Mouse (Mus musculus) 416B (cell line): ENCODE measurements around the gene Calml4.
A peak's percentile ranks its signal among the peaks of the same experiment; 100 is the strongest.

Source experiments
- DNase-seq: peaks from one replicate; pipeline ENCODE4 v3.0.0; 2011; ENCODE audit warnings: low read depth

Calml4 gene

DNA sequence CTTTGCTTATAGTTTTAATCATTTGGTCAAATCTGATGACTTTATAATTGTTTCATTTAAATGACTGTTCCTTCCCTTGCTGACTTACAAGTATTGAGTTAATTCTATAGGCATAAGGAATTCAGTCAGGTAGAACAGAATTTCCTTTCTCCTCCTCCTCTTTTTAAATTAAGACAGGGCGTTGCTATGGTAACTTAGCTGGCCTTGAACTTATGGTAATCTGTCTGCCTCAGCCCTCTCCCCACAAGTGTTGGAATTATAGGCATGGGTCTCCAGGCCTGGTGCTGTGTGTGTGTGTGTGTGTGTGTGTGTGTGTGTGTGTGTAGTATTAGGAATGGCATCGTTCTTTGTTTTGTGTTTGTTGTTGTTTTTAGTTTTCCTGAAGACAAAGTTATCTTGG lies 43.9 kb downstream of the Calml4 start:
- DNase-seq: no peak

DNA sequence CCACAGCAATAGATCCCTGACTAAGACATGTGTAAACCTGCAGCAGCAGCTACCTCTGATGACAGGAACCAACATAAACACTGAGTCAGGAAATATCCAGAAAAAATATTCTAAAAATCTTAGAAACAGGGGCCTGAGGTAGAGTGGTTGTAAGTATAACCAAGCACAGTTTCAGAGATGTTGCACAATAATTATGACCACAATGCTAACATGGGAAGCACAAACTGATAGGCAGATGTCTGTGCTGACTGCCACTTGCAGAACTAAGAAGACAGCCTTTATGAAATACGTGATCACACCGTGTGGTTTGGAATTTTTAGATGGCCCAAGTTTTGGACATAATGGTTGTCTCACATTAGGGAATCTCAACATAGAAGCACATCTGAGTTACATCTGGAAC lies 46.0 kb downstream of the Calml4 start:
- DNase-seq: peak; percentile 83

DNA sequence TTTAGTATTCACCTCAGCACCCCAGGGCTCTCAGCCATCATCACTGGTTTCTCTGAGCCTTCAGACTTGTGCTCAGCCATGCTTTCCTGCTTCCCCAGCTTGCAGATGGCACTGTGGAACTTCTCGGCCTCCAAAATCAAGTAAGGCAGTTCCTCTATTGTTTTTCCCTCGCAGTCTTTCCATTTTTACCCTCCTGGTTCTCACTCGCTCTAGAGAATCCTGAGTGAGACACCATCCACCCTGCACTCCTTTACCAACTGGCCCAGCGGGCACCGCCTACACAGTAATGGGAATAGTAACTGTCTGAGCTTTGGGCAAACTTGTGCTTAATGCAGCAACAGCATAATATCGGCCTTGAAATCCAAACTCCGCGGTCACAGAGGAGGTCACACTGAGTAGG lies 47.2 kb downstream of the Calml4 start:
- no peak for DNase-seq

DNA sequence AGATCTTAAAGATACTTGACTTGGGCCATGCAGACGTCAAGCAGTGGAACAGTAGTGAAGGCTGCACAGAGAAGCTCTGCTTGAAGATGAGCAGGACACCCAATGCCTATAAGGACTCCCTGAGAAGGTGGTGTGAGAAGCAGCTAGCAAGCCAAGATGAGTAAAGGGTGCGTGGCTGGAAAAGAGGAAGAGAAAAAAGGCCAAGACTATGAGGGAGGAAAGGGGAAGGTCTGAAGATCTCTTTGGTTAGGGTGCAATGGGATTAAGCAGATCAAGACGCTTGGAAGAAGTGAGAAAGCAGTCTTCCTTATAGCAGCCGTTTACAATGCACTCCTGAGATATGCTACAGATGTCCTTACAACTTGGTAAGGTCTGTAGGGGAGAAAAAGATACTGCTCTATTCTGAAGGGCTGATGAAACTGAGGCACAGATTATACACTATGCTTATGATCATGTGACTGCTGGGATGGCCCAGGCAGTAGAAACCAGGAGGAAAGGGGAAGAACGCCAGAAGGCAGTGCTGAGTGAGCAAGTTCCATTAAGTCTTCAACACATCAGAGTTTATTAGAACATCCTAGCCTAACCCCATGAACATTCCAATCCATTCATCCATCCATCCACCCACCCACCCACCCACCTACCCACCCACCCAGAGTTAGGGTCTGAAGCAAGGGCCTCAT lies 55.6 kb downstream of the Calml4 start:
- DNase-seq: peak; percentile 12

DNA sequence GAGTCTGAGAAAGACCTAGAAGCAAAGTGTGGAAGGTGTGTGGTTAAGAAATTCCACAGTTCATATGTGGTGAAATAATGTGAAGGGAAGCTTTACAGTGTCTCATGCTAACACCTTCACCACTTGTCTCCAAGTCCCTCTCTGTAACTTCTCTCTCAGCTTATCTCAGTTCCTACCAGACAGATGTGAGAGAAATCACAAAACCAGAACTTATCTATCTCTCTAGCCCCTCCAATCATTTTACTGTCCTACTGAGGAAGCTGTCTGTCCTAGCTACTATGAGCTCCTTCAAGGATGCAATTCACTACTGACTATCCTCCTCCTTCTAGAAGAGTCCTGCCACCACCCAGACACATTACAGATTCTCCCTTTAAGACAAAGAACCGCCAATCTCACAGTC lies 59.2 kb downstream of the Calml4 start:
- no peak for DNase-seq

DNA sequence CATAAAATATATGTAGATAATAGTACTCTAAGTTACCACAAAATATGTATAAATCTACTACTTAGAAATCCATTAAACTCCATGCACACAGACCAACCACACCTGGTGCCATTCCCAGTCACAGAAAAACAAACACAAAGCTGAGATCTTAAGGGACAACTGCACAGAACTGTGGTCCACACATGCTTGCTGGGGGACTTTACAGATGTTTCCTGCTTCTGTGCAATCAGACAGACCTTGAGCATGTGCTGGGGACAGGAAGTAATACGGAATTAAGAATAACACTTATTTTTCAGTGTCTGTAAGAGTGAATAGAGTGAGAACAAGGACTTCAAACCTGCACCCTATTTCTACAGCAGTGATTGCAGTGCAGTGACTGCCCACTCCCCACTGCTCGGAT lies 63.0 kb downstream of the Calml4 start:
- DNase-seq: peak; percentile 75

DNA sequence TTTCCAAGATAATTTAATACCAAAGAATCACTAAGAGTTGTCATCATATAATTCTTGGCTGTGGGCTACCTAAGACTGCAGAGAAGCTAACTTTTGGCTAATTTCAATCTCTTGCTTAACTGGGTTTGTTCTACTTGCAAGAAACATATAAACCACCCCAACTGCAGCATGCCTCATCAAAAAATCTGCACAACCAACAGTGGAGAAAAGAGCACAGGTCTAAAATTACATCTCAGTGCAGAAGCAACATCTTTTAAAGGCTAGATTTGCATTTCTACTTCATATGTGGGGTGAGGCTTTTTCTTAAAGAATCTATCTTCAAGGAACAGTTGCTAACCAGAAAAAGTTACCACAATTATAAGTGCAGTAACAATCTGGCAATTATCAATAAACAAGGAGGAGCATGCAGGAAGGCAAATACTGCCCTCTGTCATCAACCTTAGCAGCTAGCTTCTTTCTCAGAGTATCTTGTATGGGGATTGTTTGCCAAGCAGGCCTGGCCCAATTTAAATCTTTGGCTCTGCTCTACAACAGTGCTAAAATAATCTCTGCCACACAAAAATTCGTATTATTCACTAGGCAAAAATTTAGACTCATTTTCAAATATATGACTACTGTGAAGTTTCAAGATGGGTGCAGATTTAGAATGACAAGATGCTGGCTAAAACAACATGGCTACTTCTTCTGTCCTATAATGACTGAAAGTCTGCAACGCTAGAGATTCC lies 67.2 kb downstream of the Calml4 start:
- DNase-seq: no peak
